Mouse (Mus musculus) MEL (cell line): ENCODE results near the gene Akt1s1.

Experiments
- BHLHE40 ChIP-seq: IDR thresholded peaks from 2 replicates; pipeline ENCODE4 v1.6.1; 2012; ENCODE audit warnings: low read depth, mild to moderate bottlenecking, inconsistent platforms, low read length, improper control_type of control experiment, borderline replicate concordance
- CHD2 ChIP-seq: IDR thresholded peaks from 2 replicates; pipeline ENCODE4 v1.6.1; 2011; ENCODE audit warnings: low read length, improper control_type of control experiment
- CTCF ChIP-seq, 3 experiments: IDR thresholded peaks in 2 of 3; conservative IDR thresholded peaks in 1 of 3; 2 replicates each; pipeline ENCODE4 v1.5.1; 2011 to 2012; ENCODE audit warnings: low read length in 3 of 3, low read depth in 2 of 3, mild to moderate bottlenecking in 2 of 3, improper control_type of control experiment in 1 of 3, inconsistent platforms in 1 of 3, mixed read lengths in 1 of 3, moderate library complexity in 1 of 3; ENCODE audit not compliant: control insufficient read depth in 1 of 3, insufficient read depth in 1 of 3, poor library complexity in 1 of 3, severe bottlenecking in 1 of 3
- JUND ChIP-seq: IDR thresholded peaks from 2 replicates; pipeline ENCODE4 v1.6.1; 2011; ENCODE audit warnings: low read depth, mild to moderate bottlenecking, improper control_type of control experiment, low read length
- KAT2A ChIP-seq: conservative IDR thresholded peaks from 2 replicates; pipeline ENCODE4 v1.6.1; 2012; ENCODE audit warnings: low read depth, low read length, improper control_type of control experiment, inconsistent platforms
- MAFK ChIP-seq: IDR thresholded peaks from 2 replicates; pipeline ENCODE4 v1.6.1; 2011; ENCODE audit warnings: low read depth, mild to moderate bottlenecking, low read length, improper control_type of control experiment, borderline replicate concordance
- POLR2A ChIP-seq, 2 experiments: IDR thresholded peaks; 2 replicates each; pipeline ENCODE4 v1.6.1; 2011 to 2012; ENCODE audit warnings: low read length in 2 of 2, mild to moderate bottlenecking in 2 of 2, control low read depth in 1 of 2, improper control_type of control experiment in 1 of 2, low read depth in 1 of 2, moderate library complexity in 1 of 2; ENCODE audit not compliant: control insufficient read depth in 1 of 2, insufficient read depth in 1 of 2, poor library complexity in 1 of 2
- POLR2AphosphoS2 ChIP-seq: IDR thresholded peaks from 2 replicates; pipeline ENCODE4 v1.6.1; 2011; ENCODE audit warnings: low read length, improper control_type of control experiment
- RCOR1 ChIP-seq: IDR thresholded peaks from 2 replicates; pipeline ENCODE4 v1.6.1; 2012; ENCODE audit warnings: low read depth, mild to moderate bottlenecking, inconsistent platforms, low read length, improper control_type of control experiment
- TAL1 ChIP-seq: IDR thresholded peaks from 2 replicates; pipeline ENCODE4 v1.6.1; 2012; ENCODE audit warnings: mild to moderate bottlenecking, inconsistent platforms, low read length, moderate library complexity, mixed read lengths
- TBP ChIP-seq: IDR thresholded peaks from 2 replicates; pipeline ENCODE4 v1.8.0; 2011; ENCODE audit warnings: low read depth, low read length, improper control_type of control experiment
- TCF12 ChIP-seq: IDR thresholded peaks from 2 replicates; pipeline ENCODE4 v1.6.1; 2014; ENCODE audit warnings: low read depth, mild to moderate bottlenecking, inconsistent platforms, low read length, improper control_type of control experiment, moderate library complexity
- ZC3H11A ChIP-seq: IDR thresholded peaks from 2 replicates; pipeline ENCODE4 v1.6.1; 2012; ENCODE audit warnings: low read depth, mild to moderate bottlenecking, inconsistent platforms, low read length, improper control_type of control experiment
- ZNF384 ChIP-seq: IDR thresholded peaks from 2 replicates; pipeline ENCODE4 v1.6.1; 2012; ENCODE audit warnings: low read depth, mild to moderate bottlenecking, inconsistent platforms, low read length, improper control_type of control experiment

- TF ChIP-seq CTCF (IDR thresholded peaks at IDR 0.05 in 2 of 3, conservative IDR thresholded peaks at IDR 0.05 in 1 of 3; ENCODE audit: control insufficient read depth in 1 of 3, insufficient read depth in 1 of 3, low read depth in 2 of 3, low read length in 3 of 3, poor library complexity in 1 of 3, severe bottlenecking in 1 of 3) (no peak), TBP (no peak), POLR2AphosphoS2 (no peak), ZC3H11A (no peak), POLR2A (IDR thresholded peaks at IDR 0.05; ENCODE audit: control insufficient read depth in 1 of 2, insufficient read depth in 1 of 2, low read depth in 1 of 2, low read length in 2 of 2, poor library complexity in 1 of 2) (no peak), TAL1 (no peak), ZNF384 (no peak), RCOR1 (no peak), CHD2 (no peak), TCF12 (no peak), BHLHE40 (no peak), KAT2A (no peak), JUND (no peak), MAFK (no peak)
Observed at GRCm38 (mm10) chr7:44812651-44813325, 36.0 kb upstream of the Akt1s1 start.
